Mouse (Mus musculus): ENCODE results near the gene Atp6v0a4. TPM values are rescaled to one million over a fixed set of nuclear protein-coding genes. Genes with fewer than 3 reads are reported as not detected.

The Atp6v0a4 gene
- not detected in 2 replicates for polyA plus RNA-seq (2021; fragmentation: Nextera tagmentation)
- long read RNA-seq, experiment 1, result 0 reads
- long read RNA-seq, experiment 2, result 0 reads

DNA sequence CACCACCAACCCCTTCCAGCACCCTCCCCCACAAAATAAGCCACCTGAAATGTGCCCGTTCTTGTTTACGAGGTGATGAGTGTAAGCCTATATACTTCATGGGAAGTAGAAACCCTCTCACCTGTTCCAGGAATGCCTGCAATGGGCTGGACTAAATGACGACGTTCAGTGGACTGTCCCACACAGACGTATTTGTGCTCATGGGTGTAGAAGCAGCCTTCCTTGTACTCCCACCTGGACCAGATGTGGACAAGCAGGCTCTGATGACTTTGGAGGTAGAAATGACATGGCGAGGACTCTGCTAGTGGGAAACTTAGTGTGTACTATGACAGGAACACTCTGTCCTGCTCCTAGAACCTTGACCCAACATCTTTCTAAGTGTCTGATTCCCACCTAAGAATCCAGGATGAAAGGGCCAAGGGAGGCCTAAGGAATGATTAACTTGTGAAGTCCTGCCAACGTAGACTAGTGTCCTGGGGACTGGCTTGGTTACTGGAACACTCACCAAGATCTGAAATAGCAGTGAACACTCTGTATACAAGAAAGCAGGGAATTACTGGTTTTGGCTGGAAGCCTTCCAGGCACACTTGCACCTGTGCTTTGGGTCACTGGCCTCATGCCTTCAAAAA, at the start of gene Atp6v0a4:
Gene Atp6v0a4 (minus strand): TSS at position 380 of the 629 bp plus-strand sequence.

GRCm38 (mm10) chr6:38109160-38109795, 15.1 kb downstream of the Atp6v0a4 start, which contains the start of gene Tmem213:
Tmem213 (plus strand) TSS chr6:38109255.

GRCm38 (mm10) chr6:38046838-38047237, 77.5 kb downstream of the Atp6v0a4 start, which contains the start of gene Svopl:
Svopl (minus strand) TSS chr6:38046996.

Other genes with a start within 250 kb of the Atp6v0a4 start
- not detected in 2 replicates for gene Svopl, start 77.6 kb downstream of the Atp6v0a4 start, polyA plus RNA-seq (2021; fragmentation: Nextera tagmentation)
- gene Tmem213, start 15.3 kb downstream of the Atp6v0a4 start, polyA plus RNA-seq (2021; fragmentation: Nextera tagmentation), result not detected in 2 replicates
- gene D630045J12Rik, start 129.4 kb upstream of the Atp6v0a4 start, polyA plus RNA-seq (2021; fragmentation: Nextera tagmentation), result 4.2 and 6.5 TPM in 2 replicates
- 0.34 and 1.7 TPM in 2 replicates for gene Zc3hav1l, start 174.7 kb upstream of the Atp6v0a4 start, polyA plus RNA-seq (2021; fragmentation: Nextera tagmentation)
- 5.5 and 7.0 TPM in 2 replicates for gene Zc3hav1, start 230.0 kb upstream of the Atp6v0a4 start, polyA plus RNA-seq (2021; fragmentation: Nextera tagmentation)

All from left cerebral cortex, adult 6 months (tissue).